24 mouse cellular contexts compared by ENCODE assay signal in genomic region chr16:45926875-45927274, GRCm38 (mm10). TPM values are rescaled to one million over a fixed set of nuclear protein-coding genes. Genes with fewer than 3 reads are reported as not detected.
DNase-seq lines count a peak whose midpoint lies in the region; ATAC-seq and TF ChIP-seq lines count a peak whose summit lies in the region.
"Had no signal": no experiment of that assay in that cellular context is flagged by ENCODE, and none has a peak within 500 bp of the region (broad histone marks: within the 10 kb centered on the region; RNA-seq: fewer than 3 reads in every experiment).

No protein-coding gene starts in this region.

- no peaks in the 10 kb centered on the region for H3K36me3 ChIP-seq in kidney, embryonic 16.5 days (ENCODE audit: insufficient read depth, low read length)
- H3K36me3 ChIP-seq in lung, embryonic 14.5 days (ENCODE audit: insufficient read depth), result no peaks in the 10 kb centered on the region
- H3K36me3 ChIP-seq: forebrain, embryonic 12.5 days; heart, embryonic 15.5 days; limb, embryonic 13.5 days; midbrain, embryonic 15.5 days; neural tube, embryonic 13.5 days had no signal

- no peak overlapping the region for H3K27ac ChIP-seq in kidney, embryonic 16.5 days (ENCODE audit: low read length)
- peak overlapping the region; percentile 4; the same call in 1 of the 2 replicates for H3K27ac ChIP-seq in lung, embryonic 14.5 days (ENCODE audit: low read depth)
- peak overlapping the region; percentile 76 for H3K27ac ChIP-seq in embryonic fibroblast, embryonic 13.5 days (ENCODE audit: insufficient read depth, low read length)
- H3K27ac ChIP-seq: forebrain, embryonic 12.5 days; heart, embryonic 15.5 days; hindbrain, embryonic 14.5 days; limb, embryonic 13.5 days; liver, embryonic 14.5 days; midbrain, embryonic 15.5 days; neural tube, embryonic 13.5 days had no signal

- H3K9me3 ChIP-seq in kidney, embryonic 16.5 days (ENCODE audit: low read length), result no peaks in the 10 kb centered on the region
- no peaks in the 10 kb centered on the region for H3K9me3 ChIP-seq in lung, embryonic 14.5 days (ENCODE audit: low read depth, low read length)
- H3K9me3 ChIP-seq: forebrain, embryonic 12.5 days; heart, embryonic 15.5 days; limb, embryonic 13.5 days; midbrain, embryonic 15.5 days; neural tube, embryonic 13.5 days had no signal

- no peaks in the 10 kb centered on the region for H3K27me3 ChIP-seq in kidney, embryonic 16.5 days (ENCODE audit: insufficient read depth, low read length)
- H3K27me3 ChIP-seq in lung, embryonic 14.5 days (ENCODE audit: insufficient read depth, low read length), result no peaks in the 10 kb centered on the region
- H3K27me3 ChIP-seq: forebrain, embryonic 12.5 days; heart, embryonic 15.5 days; limb, embryonic 13.5 days; midbrain, embryonic 15.5 days had no signal

- WGBS in kidney, embryonic 16.5 days, result 80% methylated on average over 5 of the region's 5 CpGs
- 86% methylated on average over 5 of the region's 5 CpGs for WGBS in lung, embryonic 14.5 days

- H3K4me1 ChIP-seq in kidney, embryonic 16.5 days (ENCODE audit: insufficient read depth, low read length), result peaks cover 49% of the 10 kb centered on the region
- H3K4me1 ChIP-seq in lung, embryonic 14.5 days (ENCODE audit: insufficient read depth), result peaks cover 31% of the 10 kb centered on the region
- H3K4me1 ChIP-seq in embryonic fibroblast, embryonic 13.5 days (ENCODE audit: control insufficient read depth, insufficient read depth, low read length), result peaks cover 21% of the 10 kb centered on the region
- H3K4me1 ChIP-seq: forebrain, embryonic 12.5 days; midbrain, embryonic 15.5 days had no signal

- no peak overlapping the region for H3K4me2 ChIP-seq in kidney, embryonic 16.5 days (replicated peaks; ENCODE audit: low read depth, low read length)
- H3K4me2 ChIP-seq in lung, embryonic 14.5 days, result no peak overlapping the region
- H3K4me2 ChIP-seq: forebrain, embryonic 12.5 days; heart, embryonic 15.5 days; hindbrain, embryonic 14.5 days; limb, embryonic 13.5 days; midbrain, embryonic 15.5 days; neural tube, embryonic 13.5 days had no signal

- H3K4me3 ChIP-seq in kidney, embryonic 16.5 days (ENCODE audit: low read length), result no peak overlapping the region
- H3K4me3 ChIP-seq in lung, embryonic 14.5 days (ENCODE audit: low read depth, low read length), result no peak overlapping the region
- no peak overlapping the region for H3K4me3 ChIP-seq in embryonic fibroblast, embryonic 13.5 days (ENCODE audit: insufficient read depth, low read length)
- H3K4me3 ChIP-seq: forebrain, embryonic 12.5 days; heart, embryonic 15.5 days; limb, embryonic 13.5 days; midbrain, embryonic 15.5 days; neural tube, embryonic 13.5 days had no signal

- H3K9ac ChIP-seq in kidney, embryonic 16.5 days (replicated peaks; ENCODE audit: low read length), result no peak overlapping the region
- no peak overlapping the region for H3K9ac ChIP-seq in lung, embryonic 14.5 days
- H3K9ac ChIP-seq: forebrain, embryonic 12.5 days; heart, embryonic 15.5 days; hindbrain, embryonic 14.5 days; limb, embryonic 13.5 days; liver, embryonic 14.5 days; midbrain, embryonic 15.5 days; neural tube, embryonic 13.5 days had no signal

- peak; percentile 62 for DNase-seq in kidney, adult 11 months
- no peak for DNase-seq in lung, embryonic 14.5 days
- DNase-seq in lung, adult 18-20 months, result no peak
- DNase-seq in kidney, postnatal 25 days, result peak; percentile 31 to 67
- no peak for DNase-seq in retina, postnatal 1 day
- DNase-seq: adrenal gland, postnatal 10 days; cerebellum, adult 18-20 months; cerebellum, postnatal 14 days; heart, postnatal 4 days; layer of hippocampus, adult 9-11 months; right cerebral cortex, adult 18-20 months; thymus, adult 2 months; thymus, postnatal 4 days had no signal

- no peak for TF ChIP-seq POLR2A in embryonic fibroblast, embryonic 13.5 days (IDR thresholded peaks at IDR 0.05; ENCODE audit: low read depth, low read length)

- TF ChIP-seq CTCF in lung, embryonic 14.5 days (IDR thresholded peaks at IDR 0.05; ENCODE audit: low read depth), result no peak
- no peak for TF ChIP-seq CTCF in embryonic fibroblast, embryonic 13.5 days (IDR thresholded peaks at IDR 0.05; ENCODE audit: borderline replicate concordance, insufficient read depth, low read length)

- no peak for ATAC-seq in kidney, embryonic 16.5 days (ENCODE audit: low FRiP score, low TSS enrichment)
- ATAC-seq in lung, embryonic 14.5 days (ENCODE audit: insufficient read depth), result no peak
- ATAC-seq: activated CD4-positive, CD25-positive, alpha-beta regulatory T cell, adult 4 months; inflammation-experienced regulatory T-cells, adult 6 months; midbrain, embryonic 15.5 days had no signal

RNA-seq across cellular contexts. Expression of gene Phldb2, which starts 26.5 kb away (rescaled TPM):
- polyA plus RNA-seq in kidney, embryonic 16.5 days (2015; fragmentation: Nextera tagmentation; extraction: Ambion mirVana), result 89.6 and 90.1 TPM in 2 replicates
- polyA plus RNA-seq in lung, embryonic 14.5 days (2014; fragmentation: Nextera tagmentation; extraction: Ambion mirVana), result 47.3 and 48.0 TPM in 2 replicates
- 253 and 317 TPM in 2 replicates for polyA plus RNA-seq in embryonic fibroblast, embryonic 13.5 days (2011; ENCODE audit: insufficient read length, low read depth, missing spikeins)
- polyA plus RNA-seq: activated CD4-positive, CD25-positive, alpha-beta regulatory T cell, adult 4 months had no signal

Comparison
In these comparisons a context has a peak if more than half of its experiments do, and no peak if none do; other contexts are left out.
1. DNase-seq: peak in kidney, adult 11 months (single experiment) and kidney, postnatal 25 days (2 of 2); none in lung, embryonic 14.5 days (single experiment), lung, adult 18-20 months (0 of 2) and retina, postnatal 1 day (single experiment).